Mouse (Mus musculus): ENCODE data around the gene Gm21860. TPM values are rescaled to one million over a fixed set of nuclear protein-coding genes. Genes with fewer than 3 reads are reported as not detected.
"Not testable (repeated sequence)": the region's sequence is repeated elsewhere in the genome, so short reads cannot be mapped to it uniquely, and the experiment has no call there.

Gm21860 gene
- total and polyA plus RNA-seq, 3 experiments = not detected

DNA sequence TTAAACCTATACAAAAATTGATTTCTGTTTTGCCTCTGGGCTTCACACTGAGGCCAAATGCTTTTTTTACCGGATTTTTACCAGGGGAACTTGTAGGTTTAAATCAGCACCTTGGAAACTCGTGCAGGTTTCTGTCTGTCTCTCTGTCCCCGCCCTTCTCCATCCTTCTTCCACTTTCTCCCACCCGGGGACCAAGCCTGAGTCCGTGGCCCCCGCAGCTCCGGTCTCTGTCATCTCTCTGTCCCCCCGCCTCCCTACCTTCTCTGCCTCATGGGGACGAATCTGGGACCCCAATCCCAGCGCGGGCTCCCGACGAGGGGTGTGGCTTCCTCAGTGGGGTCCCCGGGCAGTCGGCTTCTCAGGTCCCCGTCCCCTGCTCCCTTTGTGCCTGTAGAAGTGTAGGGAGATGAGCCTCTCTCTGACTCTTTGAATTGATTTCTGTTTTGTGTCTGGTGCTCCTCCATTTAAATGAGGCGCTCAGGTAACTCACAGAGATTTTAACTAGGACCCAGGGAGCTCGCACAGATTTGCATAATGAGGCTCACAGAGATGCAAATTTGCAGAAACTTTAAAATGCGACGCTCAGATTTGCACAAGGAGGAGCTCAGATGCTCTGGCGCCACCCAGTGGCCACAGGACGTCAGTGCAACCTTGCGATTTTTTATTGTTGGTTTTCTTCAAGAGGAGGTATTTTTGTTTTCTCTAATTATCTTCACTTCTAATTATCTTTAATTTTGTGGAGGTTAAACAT, 28.7 kb downstream of the Gm21860 start:
- H3K4me2 ChIP-seq (ENCODE audit: insufficient read depth, low read depth, poor library complexity, severe bottlenecking); H3K79me2 ChIP-seq (replicated peaks; ENCODE audit: control insufficient read depth, extremely low read depth, insufficient read depth, poor library complexity, severe bottlenecking); in situ Hi-C loops (cut with MboI; ENCODE audit: low pct_ligation_motif_present, low pct_unique_long_range_greater_than_20kb, low sequenced_read_pairs); H3K4me1 ChIP-seq (ENCODE audit: control insufficient read depth in 1 of 2, insufficient read depth in 2 of 2); H3K27ac ChIP-seq (ENCODE audit: insufficient read depth, low read depth); H3K9ac ChIP-seq (ENCODE audit: insufficient read depth, low read depth); H3K36me3 ChIP-seq (replicated peaks in 1 of 2; ENCODE audit: control insufficient read depth in 1 of 2, insufficient read depth in 1 of 2, low read length in 1 of 2); H3K9me3 ChIP-seq (replicated peaks; ENCODE audit: low read length); H3K27me3 ChIP-seq (replicated peaks); dilution Hi-C loops (cut with MboI; ENCODE audit: extremely low pct_ligation_motif_present, extremely low pct_unique_long_range_greater_than_20kb, low sequenced_read_pairs): not testable (repeated sequence)
- DNase-seq (ENCODE audit: extremely low read depth) = peak; percentile 96
- peak overlapping the region in 1 of 3 experiments; percentile 46 for H3K4me3 ChIP-seq (replicated peaks in 1 of 3; ENCODE audit: low read depth in 2 of 3, low read length in 2 of 3, poor library complexity in 1 of 3)

GRCm38 (mm10) chrY:90725166-90725565, 29.5 kb downstream of the Gm21860 start:
- in situ Hi-C loops (cut with MboI; ENCODE audit: low pct_ligation_motif_present, low pct_unique_long_range_greater_than_20kb, low sequenced_read_pairs); H3K79me2 ChIP-seq (replicated peaks; ENCODE audit: control insufficient read depth, extremely low read depth, insufficient read depth, poor library complexity, severe bottlenecking); H3K9me3 ChIP-seq (replicated peaks; ENCODE audit: low read length); H3K9ac ChIP-seq (ENCODE audit: insufficient read depth, low read depth); H3K4me1 ChIP-seq (ENCODE audit: control insufficient read depth in 1 of 2, insufficient read depth in 2 of 2); H3K27me3 ChIP-seq (replicated peaks); H3K4me3 ChIP-seq (replicated peaks in 1 of 3; ENCODE audit: low read depth in 2 of 3, low read length in 2 of 3, poor library complexity in 1 of 3); H3K27ac ChIP-seq (ENCODE audit: insufficient read depth, low read depth); H3K36me3 ChIP-seq (replicated peaks in 1 of 2; ENCODE audit: control insufficient read depth in 1 of 2, insufficient read depth in 1 of 2, low read length in 1 of 2); H3K4me2 ChIP-seq (ENCODE audit: insufficient read depth, low read depth, poor library complexity, severe bottlenecking); dilution Hi-C loops (cut with MboI; ENCODE audit: extremely low pct_ligation_motif_present, extremely low pct_unique_long_range_greater_than_20kb, low sequenced_read_pairs): not testable (repeated sequence)
- peak; percentile 14 for DNase-seq (ENCODE audit: extremely low read depth)

DNA sequence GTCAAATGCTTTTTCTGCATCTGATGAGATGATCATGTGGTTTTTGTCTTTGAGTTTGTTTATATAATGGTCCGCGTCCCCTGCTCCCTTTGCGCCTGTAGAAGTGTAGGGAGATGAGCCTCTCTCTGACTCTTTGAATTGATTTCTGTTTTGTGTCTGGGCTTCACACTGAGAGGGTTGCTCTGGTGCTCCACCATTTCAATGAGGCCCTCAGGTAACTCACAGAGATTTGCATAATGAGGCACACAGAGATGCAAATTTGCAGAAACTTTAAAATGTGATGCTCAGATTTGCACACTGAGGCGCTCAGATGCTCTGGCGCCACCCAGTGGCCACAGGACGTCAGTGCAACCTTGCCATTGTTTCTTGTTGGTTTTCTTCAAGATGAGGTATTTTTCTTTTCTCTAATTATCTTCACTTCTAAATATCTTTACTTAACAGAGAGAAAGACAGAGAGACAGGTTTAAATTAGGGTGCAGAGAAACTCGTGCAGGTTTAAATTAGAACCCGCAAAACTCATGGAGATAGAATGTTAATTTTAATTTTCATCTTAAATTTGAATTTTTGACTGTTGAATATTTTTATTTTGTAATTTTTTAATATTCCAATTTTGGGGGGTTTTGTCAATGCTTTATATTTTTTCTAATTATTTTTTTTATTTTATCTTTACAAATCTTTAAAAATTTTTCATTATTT, 30.5 kb downstream of the Gm21860 start:
- Histone ChIP-seq H3K27ac (ENCODE audit: insufficient read depth, low read depth) (peak overlapping the region; percentile 15; the same call in 1 of the 2 replicates), H3K9ac (ENCODE audit: insufficient read depth, low read depth) (0 out of 2 replicates have a peak overlapping the region, but pooled peaks have one; percentile 0), H3K4me2 (ENCODE audit: insufficient read depth, low read depth, poor library complexity, severe bottlenecking) (peak overlapping the region; percentile 1)
- H3K4me3 ChIP-seq (replicated peaks in 1 of 3; ENCODE audit: low read depth in 2 of 3, low read length in 2 of 3, poor library complexity in 1 of 3); H3K9me3 ChIP-seq (replicated peaks; ENCODE audit: low read length); H3K27me3 ChIP-seq (replicated peaks); dilution Hi-C loops (cut with MboI; ENCODE audit: extremely low pct_ligation_motif_present, extremely low pct_unique_long_range_greater_than_20kb, low sequenced_read_pairs); H3K79me2 ChIP-seq (replicated peaks; ENCODE audit: control insufficient read depth, extremely low read depth, insufficient read depth, poor library complexity, severe bottlenecking); H3K36me3 ChIP-seq (replicated peaks in 1 of 2; ENCODE audit: control insufficient read depth in 1 of 2, insufficient read depth in 1 of 2, low read length in 1 of 2); H3K4me1 ChIP-seq (ENCODE audit: control insufficient read depth in 1 of 2, insufficient read depth in 2 of 2); in situ Hi-C loops (cut with MboI; ENCODE audit: low pct_ligation_motif_present, low pct_unique_long_range_greater_than_20kb, low sequenced_read_pairs): not testable (repeated sequence)
- DNase-seq (ENCODE audit: extremely low read depth) = peak; percentile 74

- H3K79me2 ChIP-seq (replicated peaks; ENCODE audit: control insufficient read depth, extremely low read depth, insufficient read depth, poor library complexity, severe bottlenecking); H3K4me1 ChIP-seq (ENCODE audit: control insufficient read depth in 1 of 2, insufficient read depth in 2 of 2); in situ Hi-C loops (cut with MboI; ENCODE audit: low pct_ligation_motif_present, low pct_unique_long_range_greater_than_20kb, low sequenced_read_pairs); H3K9me3 ChIP-seq (replicated peaks; ENCODE audit: low read length); H3K27me3 ChIP-seq (replicated peaks); dilution Hi-C loops (cut with MboI; ENCODE audit: extremely low pct_ligation_motif_present, extremely low pct_unique_long_range_greater_than_20kb, low sequenced_read_pairs): not testable (repeated sequence)
- H3K27ac ChIP-seq (ENCODE audit: insufficient read depth, low read depth) = peak overlapping the region; percentile 15
- H3K4me3 ChIP-seq (replicated peaks in 1 of 3; ENCODE audit: low read depth in 2 of 3, low read length in 2 of 3, poor library complexity in 1 of 3) = peak overlapping the region in 1 of 3 experiments; percentile 10
- H3K36me3 ChIP-seq (replicated peaks in 1 of 2; ENCODE audit: control insufficient read depth in 1 of 2, insufficient read depth in 1 of 2, low read length in 1 of 2) = peaks cover 9 to 12% of the 10 kb centered on the region in 2 experiments
- peak overlapping the region; percentile 1 for H3K4me2 ChIP-seq (ENCODE audit: insufficient read depth, low read depth, poor library complexity, severe bottlenecking)
- DNase-seq (ENCODE audit: extremely low read depth) = peak; percentile 54
- H3K9ac ChIP-seq (ENCODE audit: insufficient read depth, low read depth) = 0 out of 2 replicates have a peak overlapping the region, but pooled peaks have one; percentile 0
Measured at GRCm38 (mm10) chrY:90723336-90723987, 31.2 kb downstream of the Gm21860 start.

DNA sequence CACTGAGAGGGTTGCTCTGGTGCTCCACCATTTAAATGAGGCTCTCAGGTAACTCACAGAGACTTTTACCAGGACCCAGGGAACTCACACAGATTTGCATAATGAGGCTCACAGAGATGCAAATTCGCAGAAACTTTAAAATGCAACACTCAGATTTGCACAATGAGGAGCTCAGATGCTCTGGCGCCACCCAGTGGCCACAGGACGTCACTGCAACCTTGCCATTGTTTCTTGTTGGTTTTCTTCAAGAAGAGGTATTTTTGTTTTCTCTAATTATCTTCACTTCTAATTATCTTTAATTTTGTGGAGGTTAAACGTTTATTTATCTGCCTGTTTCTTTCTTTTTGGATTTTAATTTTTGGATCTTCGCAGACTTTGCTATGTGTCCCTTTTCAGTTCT, 34.1 kb downstream of the Gm21860 start:
- H3K4me3 ChIP-seq (replicated peaks in 1 of 3; ENCODE audit: low read depth in 2 of 3, low read length in 2 of 3, poor library complexity in 1 of 3); H3K4me1 ChIP-seq (ENCODE audit: control insufficient read depth in 1 of 2, insufficient read depth in 2 of 2); H3K27ac ChIP-seq (ENCODE audit: insufficient read depth, low read depth); H3K4me2 ChIP-seq (ENCODE audit: insufficient read depth, low read depth, poor library complexity, severe bottlenecking); H3K27me3 ChIP-seq (replicated peaks); H3K9ac ChIP-seq (ENCODE audit: insufficient read depth, low read depth); dilution Hi-C loops (cut with MboI; ENCODE audit: extremely low pct_ligation_motif_present, extremely low pct_unique_long_range_greater_than_20kb, low sequenced_read_pairs); H3K79me2 ChIP-seq (replicated peaks; ENCODE audit: control insufficient read depth, extremely low read depth, insufficient read depth, poor library complexity, severe bottlenecking); in situ Hi-C loops (cut with MboI; ENCODE audit: low pct_ligation_motif_present, low pct_unique_long_range_greater_than_20kb, low sequenced_read_pairs); H3K9me3 ChIP-seq (replicated peaks; ENCODE audit: low read length): not testable (repeated sequence)
- DNase-seq (ENCODE audit: extremely low read depth) = peak; percentile 6
- peaks cover 10% of the 10 kb centered on the region in 2 experiments for H3K36me3 ChIP-seq (replicated peaks in 1 of 2; ENCODE audit: control insufficient read depth in 1 of 2, insufficient read depth in 1 of 2, low read length in 1 of 2)
